Mouse (Mus musculus) E14TG2a.4 (cell line): ENCODE measurements around the gene Ap4b1.

ENCODE experiments used
- CTCF ChIP-seq: conservative IDR thresholded peaks from 2 replicates; pipeline ENCODE4 v1.5.1; 2014; ENCODE audit warnings: low read length
- NANOG ChIP-seq: IDR thresholded peaks from 2 replicates; pipeline ENCODE4 v1.6.1; 2014; ENCODE audit warnings: borderline replicate concordance, low read length, mixed read lengths
- POU5F1 ChIP-seq: IDR thresholded peaks from 2 replicates; pipeline ENCODE4 v1.6.1; 2014; ENCODE audit warnings: low read length, borderline replicate concordance

DNA sequence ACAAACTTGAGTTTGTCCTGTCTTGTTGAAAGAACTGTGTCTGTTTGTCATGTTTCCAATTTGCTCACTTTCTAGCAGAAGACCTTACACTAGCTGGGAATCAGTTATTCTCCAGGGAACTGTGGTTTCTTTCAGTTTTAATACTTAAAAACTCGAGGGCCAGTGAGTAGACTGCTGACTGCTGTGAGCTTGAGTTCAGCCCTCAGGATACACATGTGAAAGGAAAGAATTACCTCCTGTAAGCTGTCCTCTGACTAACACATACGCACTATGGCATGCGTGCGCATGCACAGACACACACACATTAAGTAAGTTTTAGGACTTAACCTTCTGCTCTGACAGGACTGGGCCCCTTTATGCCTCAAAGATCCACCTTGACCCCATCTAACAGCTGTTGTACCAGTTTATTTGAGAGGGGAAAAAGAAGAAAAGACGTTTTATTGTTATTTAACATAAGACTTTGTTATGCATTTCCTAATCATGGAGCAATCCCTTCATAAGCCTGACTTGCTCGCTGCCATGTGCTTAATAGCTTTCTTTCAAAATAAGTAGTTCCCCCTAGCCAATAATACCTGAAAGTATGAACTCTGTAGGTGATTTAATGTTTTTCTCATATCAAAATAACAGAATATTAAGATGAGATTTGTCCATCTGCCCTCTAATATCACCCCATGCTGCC, 26.1 kb downstream of the Ap4b1 start:
- TF ChIP-seq CTCF (no peak), POU5F1 (no peak), NANOG (no peak)
